Mouse (Mus musculus) liver, embryonic 11.5 days (tissue): ENCODE data around the gene Slc16a6. TPM values are rescaled to one million over a fixed set of nuclear protein-coding genes. Genes with fewer than 3 reads are reported as not detected.

Source experiments
- ATAC-seq: fragments of 200-750 bp; cut with Nextera tagmentation; replicated peaks from 2 replicates; pipeline ENCODE4 v1.8.0; 2017; ENCODE audit warnings: moderate number of reproducible peaks, mild to moderate bottlenecking, moderate TSS enrichment, moderate library complexity; ENCODE audit not compliant: low FRiP score
- DNase-seq: peaks from one replicate; pipeline ENCODE4 v3.0.0-alpha.2; 2017; ENCODE audit warnings: low spot score
- H3K27ac ChIP-seq: fragments of 300-500 bp; sonication (generic); 2 replicates; pipeline ENCODE4 v1.5.1; 2014; ENCODE audit warnings: mild to moderate bottlenecking, low read depth, low read length, control low read depth
- H3K27me3 ChIP-seq: fragments of 300-500 bp; sonication (generic); replicated peaks from 2 replicates; pipeline ENCODE4 v1.6.1; 2014; ENCODE audit warnings: low read length, mixed read lengths; ENCODE audit not compliant: control insufficient read depth, insufficient read depth
- H3K36me3 ChIP-seq: fragments of 300-500 bp; sonication (generic); 2 replicates; pipeline ENCODE4 v1.6.1; 2014; ENCODE audit warnings: mild to moderate bottlenecking, low read length, moderate library complexity, mixed read lengths; ENCODE audit not compliant: control insufficient read depth, insufficient read depth
- H3K4me1 ChIP-seq: fragments of 300-500 bp; sonication (generic); replicated peaks from 2 replicates; pipeline ENCODE4 v1.6.1; 2014; ENCODE audit warnings: low read length, mixed read lengths; ENCODE audit not compliant: control insufficient read depth, insufficient read depth
- H3K4me2 ChIP-seq: fragments of 300-500 bp; sonication (generic); 2 replicates; pipeline ENCODE4 v1.6.1; 2014; ENCODE audit warnings: mild to moderate bottlenecking, control low read depth, moderate library complexity
- H3K4me3 ChIP-seq: fragments of 300-500 bp; sonication (generic); 2 replicates; pipeline ENCODE4 v1.5.1; 2014; ENCODE audit warnings: low read depth, low read length, control low read depth
- H3K9ac ChIP-seq: fragments of 300-500 bp; sonication (generic); 2 replicates; pipeline ENCODE4 v1.6.1; 2014; ENCODE audit warnings: low read depth, low read length, control low read depth
- H3K9me3 ChIP-seq: fragments of 300-500 bp; sonication (generic); 2 replicates; pipeline ENCODE4 v1.6.1; 2016; ENCODE audit warnings: low read length, inconsistent platforms, mixed read lengths; ENCODE audit not compliant: control insufficient read depth
- WGBS: fragments of 180-500 bp; shearing (Covaris S2); extraction: QIAGEN DNeasy Blood & Tissue Kit; methylation state at CpG from one replicate; pipeline ENCODE4 v1.1.7; 2014; 5-methylcytosine and 5-hydroxymethylcytosine counted together
- polyA plus RNA-seq: library from polyadenylated mRNA; unstranded; fragments of >200 nt; fragmentation: Nextera tagmentation; extraction: Ambion mirVana; gene quantifications from 2 replicates; pipeline ENCODE4 v1.2.1, GENCODE M21; 2014

Gene Slc16a6
- polyA plus RNA-seq, 1 experiment from 2014 or later, result 52.2 TPM

DNA sequence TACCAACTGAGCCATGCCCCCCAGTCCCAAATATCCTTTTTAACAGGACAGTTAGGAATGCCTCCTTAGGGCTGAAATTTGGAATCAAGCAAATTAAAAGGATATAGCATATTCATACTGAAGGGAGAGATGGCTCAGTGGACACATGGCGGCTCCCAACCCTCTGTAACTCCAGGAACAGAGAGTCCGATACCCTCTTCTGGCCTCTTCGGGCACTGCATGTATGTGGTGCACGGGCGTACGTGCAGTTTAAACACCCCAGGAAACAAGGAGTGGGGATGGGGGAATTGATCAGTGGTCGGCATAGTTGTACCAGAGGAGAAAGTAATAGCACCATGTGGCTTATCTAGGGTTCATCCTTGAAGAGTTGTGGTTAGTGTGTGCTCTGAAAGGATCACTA lies 28.8 kb downstream of the Slc16a6 start:
- H3K4me3 ChIP-seq, result no peak overlapping the region
- no peaks in the 10 kb centered on the region for H3K9me3 ChIP-seq
- H3K4me1 ChIP-seq, result peaks cover 19% of the 10 kb centered on the region
- H3K9ac ChIP-seq, result no peak overlapping the region
- H3K4me2 ChIP-seq, result no peak overlapping the region
- no peaks in the 10 kb centered on the region for H3K36me3 ChIP-seq
- no peak for DNase-seq
- no peak overlapping the region for H3K27ac ChIP-seq
- ATAC-seq, result peak; percentile 21; the same call in 1 of the 2 replicates
- 50% methylated on average over 7 of the region's 7 CpGs for WGBS
- no peaks in the 10 kb centered on the region for H3K27me3 ChIP-seq

DNA sequence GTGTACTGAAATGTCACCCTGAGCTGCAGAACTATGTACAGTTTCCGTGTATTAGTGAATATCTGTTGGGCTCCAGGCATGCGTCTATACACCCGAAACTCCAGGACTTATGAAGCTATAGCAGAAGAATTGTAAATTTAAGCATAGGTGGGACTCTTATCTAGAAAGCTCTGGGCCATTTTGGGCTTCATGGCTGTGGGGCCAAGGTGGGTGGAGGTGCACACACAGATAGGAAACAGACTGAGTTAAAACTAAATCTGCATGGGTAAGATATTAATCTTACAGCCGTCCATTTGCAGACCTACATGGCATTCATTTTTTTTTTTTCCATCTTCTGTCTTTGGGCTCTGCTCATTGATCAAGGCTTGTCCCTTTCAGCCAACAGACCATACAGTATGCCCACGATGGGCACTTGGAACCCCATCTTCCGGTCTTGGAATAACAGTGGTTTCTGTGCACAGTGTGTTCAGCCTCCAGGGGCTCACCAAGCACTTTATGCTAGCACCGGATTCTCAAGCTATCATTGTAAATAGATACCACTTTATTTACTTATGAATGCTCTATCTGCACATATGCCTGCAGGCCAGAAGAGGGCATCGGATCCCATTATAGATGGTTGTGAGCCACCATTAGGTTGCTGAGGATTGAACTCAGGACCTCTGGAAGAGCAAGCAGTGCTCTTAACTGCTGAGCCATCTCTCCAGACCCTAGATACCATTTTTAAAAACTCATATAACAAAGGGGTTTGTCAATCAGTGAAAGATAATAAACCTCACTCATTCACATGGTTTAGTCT lies 29.7 kb downstream of the Slc16a6 start:
- H3K27me3 ChIP-seq, result no peaks in the 10 kb centered on the region
- H3K36me3 ChIP-seq, result no peaks in the 10 kb centered on the region
- 83% methylated on average over 8 of the region's 8 CpGs for WGBS
- no peak overlapping the region for H3K27ac ChIP-seq
- H3K9me3 ChIP-seq, result no peaks in the 10 kb centered on the region
- H3K4me1 ChIP-seq, result peaks cover 23% of the 10 kb centered on the region
- no peak overlapping the region for H3K4me2 ChIP-seq
- ATAC-seq (0 out of 2 replicates have a peak, but pooled peaks have one; percentile 15), DNase-seq (no peak)
- no peak overlapping the region for H3K4me3 ChIP-seq
- no peak overlapping the region for H3K9ac ChIP-seq

- H3K4me2 ChIP-seq, result no peak overlapping the region
- H3K4me1 ChIP-seq, result peaks cover 23% of the 10 kb centered on the region
- H3K27ac ChIP-seq, result no peak overlapping the region
- ATAC-seq (no peak), DNase-seq (no peak)
- no peak overlapping the region for H3K4me3 ChIP-seq
- no peak overlapping the region for H3K9ac ChIP-seq
- no peaks in the 10 kb centered on the region for H3K9me3 ChIP-seq
- H3K36me3 ChIP-seq, result no peaks in the 10 kb centered on the region
- 47% methylated on average over 5 of the region's 5 CpGs for WGBS
- H3K27me3 ChIP-seq, result no peaks in the 10 kb centered on the region
Observed at GRCm38 (mm10) chr11:109442166-109442730, 31.1 kb downstream of the Slc16a6 start.

DNA sequence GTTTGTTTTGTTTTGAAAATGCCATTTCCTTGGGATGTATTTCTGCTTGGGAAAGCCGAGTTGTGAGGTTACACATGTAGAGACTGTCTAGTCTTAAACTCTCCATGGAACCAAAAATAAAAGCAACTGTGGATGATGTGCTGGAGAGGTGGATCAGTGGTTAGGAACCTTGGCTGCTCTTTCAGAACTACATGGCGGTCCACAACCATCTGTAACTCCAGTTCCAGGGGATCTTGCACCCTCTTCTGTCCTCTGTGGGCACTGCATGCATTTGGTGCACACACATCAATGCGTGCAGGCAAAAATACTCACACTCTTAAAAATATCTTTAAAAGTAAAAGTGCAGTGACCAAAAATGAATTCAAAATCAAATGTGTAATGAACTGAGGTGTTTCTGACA lies 32.3 kb downstream of the Slc16a6 start:
- no peaks in the 10 kb centered on the region for H3K9me3 ChIP-seq
- no peak overlapping the region for H3K27ac ChIP-seq
- ATAC-seq (no peak), DNase-seq (no peak)
- no peak overlapping the region; the same call in 1 of the 2 replicates for H3K4me2 ChIP-seq
- no peak overlapping the region for H3K9ac ChIP-seq
- H3K27me3 ChIP-seq, result no peaks in the 10 kb centered on the region
- H3K4me1 ChIP-seq, result peaks cover 23% of the 10 kb centered on the region
- 45% methylated on average over 3 of the region's 3 CpGs for WGBS
- H3K4me3 ChIP-seq, result no peak overlapping the region
- peaks cover 2% of the 10 kb centered on the region; the same call in 1 of the 2 replicates for H3K36me3 ChIP-seq

GRCm38 (mm10) chr11:109440641-109441040 lies 32.8 kb downstream of the Slc16a6 start:
- peak overlapping the region; percentile 67 for H3K9ac ChIP-seq
- H3K9me3 ChIP-seq, result no peaks in the 10 kb centered on the region
- no peaks in the 10 kb centered on the region for H3K27me3 ChIP-seq
- H3K4me2 ChIP-seq, result peak overlapping the region; percentile 93
- no peak for DNase-seq
- no peak for ATAC-seq
- peak overlapping the region; percentile 65 for H3K4me3 ChIP-seq
- no peak overlapping the region for H3K27ac ChIP-seq
- peaks cover 20% of the 10 kb centered on the region for H3K4me1 ChIP-seq
- H3K36me3 ChIP-seq, result peaks cover 2% of the 10 kb centered on the region; the same call in 1 of the 2 replicates
- WGBS, result 56% methylated on average over 4 of the region's 4 CpGs

- Histone ChIP-seq H3K4me1 (peaks cover 17% of the 10 kb centered on the region), H3K4me3 (peak overlapping the region; percentile 65), H3K9ac (peak overlapping the region; percentile 67), H3K27ac (no peak overlapping the region), H3K4me2 (peak overlapping the region; percentile 93), H3K27me3 (no peaks in the 10 kb centered on the region), H3K36me3 (peaks cover 6% of the 10 kb centered on the region; the same call in 1 of the 2 replicates), H3K9me3 (no peaks in the 10 kb centered on the region)
- WGBS, result 3% methylated on average over 32 of the region's 32 CpGs
- peak; percentile 71 for ATAC-seq
- DNase-seq, result peak; percentile 68
Observed at GRCm38 (mm10) chr11:109439829-109440340, 33.5 kb downstream of the Slc16a6 start.

GRCm38 (mm10) chr11:109439209-109439608 lies 34.2 kb downstream of the Slc16a6 start:
- H3K4me2 ChIP-seq, result peak overlapping the region; percentile 93
- H3K27me3 ChIP-seq, result no peaks in the 10 kb centered on the region
- no peaks in the 10 kb centered on the region for H3K9me3 ChIP-seq
- DNase-seq, result no peak
- H3K27ac ChIP-seq, result no peak overlapping the region
- H3K4me3 ChIP-seq, result peak overlapping the region; percentile 65
- peaks cover 8% of the 10 kb centered on the region; the same call in 1 of the 2 replicates for H3K36me3 ChIP-seq
- WGBS, result 38% methylated on average over 5 of the region's 5 CpGs
- H3K9ac ChIP-seq, result no peak overlapping the region
- H3K4me1 ChIP-seq, result peaks cover 14% of the 10 kb centered on the region
- ATAC-seq, result no peak

DNA sequence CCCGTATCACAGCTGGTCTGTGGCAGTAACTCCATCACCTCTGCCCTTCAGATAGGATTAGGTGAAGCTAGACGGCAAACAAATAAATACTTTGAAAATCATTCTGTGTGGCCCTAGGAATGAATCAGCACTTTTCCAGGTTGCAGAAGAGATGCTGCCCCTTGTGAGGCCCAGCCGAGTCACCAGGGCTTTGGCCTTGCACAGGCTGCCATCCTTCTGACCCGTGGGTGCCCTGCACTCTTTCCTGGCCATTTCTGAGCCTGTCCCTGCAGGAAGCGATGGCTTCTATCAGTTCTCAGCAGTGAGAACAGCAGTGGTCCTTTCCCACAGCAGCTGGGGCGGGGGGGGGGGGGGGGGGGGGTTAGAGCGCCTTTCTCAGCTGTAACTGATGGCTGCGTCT lies 36.5 kb downstream of the Slc16a6 start:
- no peak for ATAC-seq
- H3K9me3 ChIP-seq, result no peaks in the 10 kb centered on the region

More for the DNA sequence above, 36.5 kb downstream of the Slc16a6 start:
- no peak overlapping the region for H3K9ac ChIP-seq
- H3K4me3 ChIP-seq, result no peak overlapping the region
- H3K27me3 ChIP-seq, result no peaks in the 10 kb centered on the region
- H3K27ac ChIP-seq, result no peak overlapping the region
- WGBS, result 62% methylated on average over 8 of the region's 8 CpGs
- no peak overlapping the region for H3K4me2 ChIP-seq
- DNase-seq, result no peak
- peaks cover 8% of the 10 kb centered on the region; the same call in 1 of the 2 replicates for H3K36me3 ChIP-seq
- peaks cover 10% of the 10 kb centered on the region for H3K4me1 ChIP-seq
